Mouse (Mus musculus): Measurements from ENCODE around the gene Daam1. TPM values are rescaled to one million over a fixed set of nuclear protein-coding genes. Genes with fewer than 3 reads are reported as not detected.

Gene Daam1
- polyA plus RNA-seq, 1 experiment from 2014 or later = 4.5 TPM

DNA sequence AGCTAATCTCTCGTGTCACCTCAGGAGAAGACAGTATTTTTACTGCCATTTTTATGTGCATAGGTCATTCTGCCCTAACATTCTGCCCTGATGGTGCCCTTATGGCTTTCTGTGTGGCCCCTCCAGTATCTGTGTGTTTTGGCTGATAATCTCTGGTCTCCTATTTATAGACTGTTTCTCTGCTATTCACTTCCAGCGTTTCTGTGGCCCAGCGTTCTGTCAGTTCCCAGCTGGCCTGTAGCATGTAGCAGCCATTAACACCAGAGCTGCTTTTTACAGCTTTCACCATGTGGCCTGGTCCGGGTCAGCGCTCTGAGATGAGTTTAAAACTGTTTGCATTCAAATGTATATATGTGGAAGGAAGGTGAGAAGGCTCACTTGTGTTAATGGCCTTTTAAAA is 190.7 kb downstream of the Daam1 start:
- no peak overlapping the region for H3K9ac ChIP-seq (replicated peaks)
- no peak overlapping the region for H3K27ac ChIP-seq (ENCODE audit: low read depth)
- ATAC-seq (no peak), DNase-seq (no peak)
- WGBS (ENCODE audit: insufficient replicate concordance) = 43% methylated on average over 5 of the region's 5 CpGs
- no peaks in the 10 kb centered on the region for H3K27me3 ChIP-seq (ENCODE audit: insufficient read depth, low read length)
- H3K9me3 ChIP-seq (ENCODE audit: low read length) = 0 out of 2 replicates have a peak, but pooled peaks cover 6% of the 10 kb centered on the region
- no peaks in the 10 kb centered on the region for H3K4me1 ChIP-seq (ENCODE audit: insufficient read depth)
- H3K4me2 ChIP-seq (ENCODE audit: low read depth, low read length) = no peak overlapping the region
- H3K36me3 ChIP-seq (replicated peaks; ENCODE audit: insufficient read depth, low read length) = no peaks in the 10 kb centered on the region
- no peak for TF ChIP-seq EP300 (IDR thresholded peaks at IDR 0.05; ENCODE audit: low read depth)
- no peak for TF ChIP-seq CTCF (IDR thresholded peaks at IDR 0.05; ENCODE audit: low read depth)
- no peak overlapping the region for H3K4me3 ChIP-seq (ENCODE audit: low read depth, low read length)

DNA sequence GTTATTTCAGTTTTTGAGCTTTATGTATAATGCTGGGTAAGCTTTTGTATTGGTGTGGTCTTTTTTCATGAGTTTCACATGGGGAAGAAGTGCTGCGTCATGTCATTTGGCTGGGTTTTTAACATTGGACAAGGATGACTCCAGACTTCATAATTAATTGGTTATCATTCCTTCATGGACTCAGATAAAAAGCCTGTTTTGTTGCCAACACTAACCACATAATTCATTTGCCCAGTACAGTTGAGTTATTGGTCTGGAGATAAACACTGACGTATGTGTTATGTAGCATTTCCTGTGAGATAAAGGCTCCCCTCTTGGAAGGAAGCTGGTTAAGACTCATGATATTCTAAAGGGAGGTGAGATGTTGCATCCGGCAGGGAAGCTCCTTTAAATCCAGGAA is 191.9 kb downstream of the Daam1 start:
- WGBS (ENCODE audit: insufficient replicate concordance) = 51% methylated on average over 3 of the region's 3 CpGs

DNA sequence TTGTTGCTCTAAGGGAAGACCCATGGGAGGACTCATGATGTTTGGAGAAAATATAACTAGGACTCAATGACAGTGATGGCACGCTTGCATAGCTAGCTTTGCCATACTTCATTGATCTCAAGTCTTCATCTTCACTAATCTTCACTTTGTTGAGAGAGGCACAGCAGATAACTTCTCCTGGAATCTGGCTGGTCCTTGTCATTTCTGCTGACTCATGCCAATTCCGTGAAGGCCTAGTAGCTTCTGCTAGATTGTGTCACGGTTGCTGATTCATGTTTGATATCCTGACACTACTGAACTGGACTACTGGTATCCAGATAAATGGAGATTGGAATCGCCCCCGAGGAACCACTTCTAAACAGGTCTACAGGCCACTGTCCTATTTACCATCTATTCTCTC is 192.7 kb downstream of the Daam1 start:
- ATAC-seq = no peak
- 87% methylated on average over 5 of the region's 5 CpGs for WGBS (ENCODE audit: insufficient replicate concordance)
- TF ChIP-seq CTCF (IDR thresholded peaks at IDR 0.05; ENCODE audit: low read depth) = no peak
- no peak for TF ChIP-seq EP300 (IDR thresholded peaks at IDR 0.05; ENCODE audit: low read depth)

More for the DNA sequence above, 191.9 kb downstream of the Daam1 start:
- Histone ChIP-seq H3K36me3 (replicated peaks; ENCODE audit: insufficient read depth, low read length) (no peaks in the 10 kb centered on the region), H3K9ac (replicated peaks) (no peak overlapping the region), H3K4me1 (ENCODE audit: insufficient read depth) (no peaks in the 10 kb centered on the region), H3K4me3 (ENCODE audit: low read depth, low read length) (no peak overlapping the region), H3K27me3 (ENCODE audit: insufficient read depth, low read length) (no peaks in the 10 kb centered on the region), H3K4me2 (ENCODE audit: low read depth, low read length) (no peak overlapping the region), H3K27ac (ENCODE audit: low read depth) (no peak overlapping the region), H3K9me3 (ENCODE audit: low read length) (0 out of 2 replicates have a peak, but pooled peaks cover 6% of the 10 kb centered on the region)
- DNase-seq = no peak
- TF ChIP-seq EP300 (IDR thresholded peaks at IDR 0.05; ENCODE audit: low read depth) (peak; percentile 38; the same call in 1 of the 2 replicates), CTCF (IDR thresholded peaks at IDR 0.05; ENCODE audit: low read depth) (no peak)
- no peak for ATAC-seq

DNA sequence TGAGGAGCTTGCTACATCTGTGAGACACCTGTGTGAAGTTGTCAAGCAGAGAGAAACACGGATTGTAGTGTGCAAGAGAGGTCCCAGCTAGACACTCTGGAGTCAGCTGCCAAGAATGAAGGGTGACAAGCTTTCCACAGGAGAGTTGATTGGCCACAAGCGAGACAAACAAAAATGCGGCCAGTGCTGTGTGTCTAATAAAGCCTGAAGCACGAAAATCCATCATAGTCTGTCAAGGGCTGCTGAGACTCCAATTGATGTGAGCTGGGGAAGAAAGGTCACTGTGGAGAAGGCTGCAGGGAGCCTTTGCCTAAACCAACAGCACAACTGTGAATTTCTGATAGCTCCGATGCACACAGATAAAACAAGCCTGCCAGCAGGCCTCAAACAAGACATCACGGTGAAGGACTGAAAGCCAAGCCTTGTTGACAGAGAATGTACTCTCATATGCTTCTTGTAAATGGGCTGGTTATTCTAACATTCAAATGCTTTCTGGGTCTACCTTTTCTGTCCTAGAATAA is 194.5 kb downstream of the Daam1 start:
- no peak for ATAC-seq
- H3K27ac ChIP-seq (ENCODE audit: low read depth) = no peak overlapping the region
- DNase-seq = no peak
- 0 out of 2 replicates have a peak, but pooled peaks cover 6% of the 10 kb centered on the region for H3K9me3 ChIP-seq (ENCODE audit: low read length)
- no peak overlapping the region for H3K4me3 ChIP-seq (ENCODE audit: low read depth, low read length)
- H3K36me3 ChIP-seq (replicated peaks; ENCODE audit: insufficient read depth, low read length) = no peaks in the 10 kb centered on the region
- no peaks in the 10 kb centered on the region for H3K4me1 ChIP-seq (ENCODE audit: insufficient read depth)
- no peak for TF ChIP-seq EP300 (IDR thresholded peaks at IDR 0.05; ENCODE audit: low read depth)
- TF ChIP-seq CTCF (IDR thresholded peaks at IDR 0.05; ENCODE audit: low read depth) = no peak
- no peak overlapping the region for H3K4me2 ChIP-seq (ENCODE audit: low read depth, low read length)
- H3K9ac ChIP-seq (replicated peaks) = no peak overlapping the region
- no peaks in the 10 kb centered on the region for H3K27me3 ChIP-seq (ENCODE audit: insufficient read depth, low read length)
- WGBS (ENCODE audit: insufficient replicate concordance) = 66% methylated on average over 6 of the region's 6 CpGs

More for the DNA sequence above, 192.7 kb downstream of the Daam1 start:
- Histone ChIP-seq H3K36me3 (replicated peaks; ENCODE audit: insufficient read depth, low read length) (no peaks in the 10 kb centered on the region), H3K4me3 (ENCODE audit: low read depth, low read length) (no peak overlapping the region), H3K27ac (ENCODE audit: low read depth) (no peak overlapping the region), H3K4me2 (ENCODE audit: low read depth, low read length) (no peak overlapping the region), H3K4me1 (ENCODE audit: insufficient read depth) (no peaks in the 10 kb centered on the region), H3K9ac (replicated peaks) (no peak overlapping the region), H3K27me3 (ENCODE audit: insufficient read depth, low read length) (no peaks in the 10 kb centered on the region), H3K9me3 (ENCODE audit: low read length) (0 out of 2 replicates have a peak, but pooled peaks cover 6% of the 10 kb centered on the region)
- DNase-seq = no peak

- WGBS (ENCODE audit: insufficient replicate concordance) = 82% methylated on average over 5 of the region's 5 CpGs
- H3K27me3 ChIP-seq (ENCODE audit: insufficient read depth, low read length) = no peaks in the 10 kb centered on the region
- no peak overlapping the region for H3K4me3 ChIP-seq (ENCODE audit: low read depth, low read length)
- no peak overlapping the region for H3K27ac ChIP-seq (ENCODE audit: low read depth)
- H3K9me3 ChIP-seq (ENCODE audit: low read length) = no peaks in the 10 kb centered on the region
- ATAC-seq (no peak), DNase-seq (no peak)
- no peaks in the 10 kb centered on the region for H3K36me3 ChIP-seq (replicated peaks; ENCODE audit: insufficient read depth, low read length)
- H3K4me1 ChIP-seq (ENCODE audit: insufficient read depth) = no peaks in the 10 kb centered on the region
- no peak overlapping the region for H3K9ac ChIP-seq (replicated peaks)
- no peak overlapping the region for H3K4me2 ChIP-seq (ENCODE audit: low read depth, low read length)
- TF ChIP-seq EP300 (IDR thresholded peaks at IDR 0.05; ENCODE audit: low read depth) = no peak
- no peak for TF ChIP-seq CTCF (IDR thresholded peaks at IDR 0.05; ENCODE audit: low read depth)
Measured at GRCm38 (mm10) chr12:72031171-72031570, 200.3 kb downstream of the Daam1 start.

- H3K4me3 ChIP-seq (ENCODE audit: low read depth, low read length) = no peak overlapping the region
- H3K27ac ChIP-seq (ENCODE audit: low read depth) = no peak overlapping the region
- H3K9ac ChIP-seq (replicated peaks) = no peak overlapping the region
- 86% methylated on average over 6 of the region's 6 CpGs for WGBS (ENCODE audit: insufficient replicate concordance)
- H3K9me3 ChIP-seq (ENCODE audit: low read length) = no peaks in the 10 kb centered on the region
- H3K4me2 ChIP-seq (ENCODE audit: low read depth, low read length) = no peak overlapping the region
- H3K27me3 ChIP-seq (ENCODE audit: insufficient read depth, low read length) = no peaks in the 10 kb centered on the region
- no peaks in the 10 kb centered on the region for H3K36me3 ChIP-seq (replicated peaks; ENCODE audit: insufficient read depth, low read length)
- TF ChIP-seq CTCF (IDR thresholded peaks at IDR 0.05; ENCODE audit: low read depth) = no peak
- no peak for TF ChIP-seq EP300 (IDR thresholded peaks at IDR 0.05; ENCODE audit: low read depth)
- H3K4me1 ChIP-seq (ENCODE audit: insufficient read depth) = no peaks in the 10 kb centered on the region
- no peak for DNase-seq
- ATAC-seq = no peak
Measured at GRCm38 (mm10) chr12:72031794-72032193, 200.9 kb downstream of the Daam1 start.

Measured in liver, postnatal 0 days (tissue).